Mouse (Mus musculus) CD4-positive, CD25-positive, alpha-beta regulatory T cell, adult 4 months (primary cell): ENCODE measurements around the gene Pkib. TPM values are rescaled to one million over a fixed set of nuclear protein-coding genes. Genes with fewer than 3 reads are reported as not detected.
A peak's percentile ranks its signal among the peaks of the same experiment; 100 is the strongest.

Source experiments
- ATAC-seq: one replicate; pipeline ENCODE4 v1.8.0; 2017
- polyA plus RNA-seq, 2 experiments: library from polyadenylated mRNA; unstranded; fragments of 100-300 nt; shearing (Covaris generic); gene quantifications; one replicate each; pipeline ENCODE4 v1.2.1; 2017

The Pkib gene
- polyA plus RNA-seq: 1 to 10 TPM; 1.6 to 2.1 TPM

GRCm38 (mm10) chr10:57631896-57632867 lies at the start of gene Pkib:
Pkib (plus strand) TSS chr10:57631981.
- no peak for ATAC-seq

GRCm38 (mm10) chr10:57583927-57584326 lies 47.9 kb upstream of the Pkib start:
- ATAC-seq: no peak

GRCm38 (mm10) chr10:57594266-57594665 lies 37.5 kb upstream of the Pkib start:
- no peak for ATAC-seq

DNA sequence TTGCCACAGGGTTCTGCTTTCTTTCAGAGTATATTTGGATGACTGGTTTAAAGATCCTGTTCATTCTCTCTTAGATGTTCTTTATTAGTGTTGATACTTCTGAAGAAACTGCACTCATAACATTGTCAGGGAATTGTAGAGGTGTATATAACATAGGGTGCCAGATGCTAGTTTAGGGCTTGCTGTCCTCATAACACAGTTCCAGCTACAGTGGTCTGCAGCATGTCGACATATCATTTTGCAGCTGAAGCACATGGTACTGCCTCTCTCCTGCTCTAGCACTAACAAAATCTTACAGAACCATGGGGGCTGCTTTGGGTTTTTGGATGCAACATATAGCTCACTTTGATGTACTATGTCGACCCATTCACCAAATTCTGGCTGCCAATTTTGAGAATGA lies 34.6 kb upstream of the Pkib start:
- no peak for ATAC-seq

DNA sequence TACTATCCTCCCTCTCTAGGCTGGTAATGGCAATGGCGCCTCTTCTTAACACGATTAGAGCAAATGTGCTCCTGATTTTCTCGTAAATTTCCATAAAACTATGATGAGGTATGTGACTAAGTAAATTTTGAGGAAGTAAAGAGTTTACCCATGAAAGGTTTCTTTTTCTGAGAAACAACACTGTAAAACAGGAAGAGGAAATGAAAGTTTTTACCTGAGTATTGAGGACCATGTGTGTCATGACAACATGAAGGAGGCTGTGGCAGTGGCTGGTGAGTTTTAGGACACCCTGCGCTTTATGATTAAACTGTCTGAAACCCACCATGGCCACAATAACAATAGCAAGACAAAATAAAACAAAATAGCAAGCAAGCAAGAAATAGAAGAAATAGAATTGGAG lies 28.8 kb upstream of the Pkib start:
- no peak for ATAC-seq

DNA sequence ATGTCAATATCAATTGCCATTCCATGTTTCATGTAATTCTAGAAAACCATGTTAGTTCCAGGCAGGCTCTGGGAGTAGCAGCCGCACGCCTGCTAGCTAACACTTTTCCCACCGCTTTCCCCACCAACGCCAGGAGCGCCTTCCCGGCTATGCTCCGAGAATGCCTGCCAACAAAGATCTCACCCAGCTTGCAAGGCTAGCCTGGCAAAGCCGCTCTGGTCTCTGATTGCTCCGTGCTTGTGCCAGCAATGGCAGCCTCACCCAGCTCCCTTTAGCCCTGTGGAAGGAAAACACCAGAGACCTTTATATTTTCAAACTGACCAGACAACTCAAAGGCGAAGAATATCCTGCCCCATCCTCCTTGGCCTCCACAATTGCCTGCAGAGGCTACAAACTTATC lies 8.5 kb upstream of the Pkib start:
- no peak for ATAC-seq

GRCm38 (mm10) chr10:57627773-57628172 lies 4.0 kb upstream of the Pkib start:
- no peak for ATAC-seq

DNA sequence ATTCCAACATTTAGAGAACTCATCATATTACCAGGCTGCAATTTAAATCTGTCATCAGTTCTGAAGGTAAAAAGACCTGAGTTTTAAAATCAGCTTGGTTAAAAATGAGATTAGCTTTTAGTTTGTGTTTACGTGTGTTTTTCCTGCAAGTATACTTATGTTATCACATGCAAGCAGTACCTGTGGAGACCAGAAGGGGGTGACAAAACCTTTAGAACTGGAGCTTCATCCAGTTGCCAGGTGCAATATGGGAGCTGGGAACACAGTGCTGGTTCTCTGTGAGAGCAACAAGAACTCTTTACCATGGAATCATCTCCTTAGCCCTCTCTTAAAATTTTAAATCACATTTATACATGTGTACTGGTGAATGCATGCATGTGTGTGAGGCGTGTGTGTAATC lies 1.2 kb upstream of the Pkib start:
- ATAC-seq: no peak

DNA sequence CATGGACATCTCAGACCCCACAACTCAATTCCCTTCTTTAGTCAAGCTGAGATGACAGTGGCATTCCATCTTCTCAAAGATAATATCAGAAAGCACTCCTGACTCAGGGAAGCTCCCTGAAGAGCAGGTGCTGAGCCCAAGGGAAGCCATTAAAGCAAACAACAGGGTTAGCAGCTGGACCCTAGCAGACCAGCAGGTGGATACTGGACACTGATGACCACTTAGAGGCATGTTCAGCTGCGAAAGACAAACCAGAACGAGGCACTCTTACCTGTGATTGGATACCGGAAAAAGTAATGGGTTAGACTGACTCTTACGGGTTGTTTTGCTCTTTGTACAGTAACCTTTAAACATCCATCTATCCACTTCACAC lies 1.1 kb downstream of the Pkib start:
- no peak for ATAC-seq

- no peak for ATAC-seq
Observed at GRCm38 (mm10) chr10:57636970-57637369, 5.2 kb downstream of the Pkib start.

DNA sequence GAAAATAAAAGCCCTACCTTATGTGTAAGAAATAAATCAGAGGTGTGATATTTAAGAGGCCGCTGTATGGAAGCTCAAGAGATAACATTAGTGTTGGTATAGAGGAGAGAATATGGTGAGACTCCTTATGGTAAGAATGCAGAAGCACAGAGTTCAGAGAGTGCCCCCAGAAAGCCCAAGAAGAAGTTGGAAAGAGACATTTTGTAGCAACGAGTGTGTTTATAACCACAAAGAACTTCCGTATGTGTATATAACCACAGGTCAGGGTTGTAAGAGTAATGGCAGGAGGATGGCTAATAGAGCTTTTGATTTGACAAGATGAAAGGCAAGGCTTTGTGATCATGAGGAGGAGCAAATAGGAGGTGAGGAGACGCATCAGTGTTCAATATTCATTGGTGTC lies 6.5 kb downstream of the Pkib start:
- ATAC-seq: no peak

GRCm38 (mm10) chr10:57639540-57639939 lies 7.8 kb downstream of the Pkib start:
- ATAC-seq: no peak

DNA sequence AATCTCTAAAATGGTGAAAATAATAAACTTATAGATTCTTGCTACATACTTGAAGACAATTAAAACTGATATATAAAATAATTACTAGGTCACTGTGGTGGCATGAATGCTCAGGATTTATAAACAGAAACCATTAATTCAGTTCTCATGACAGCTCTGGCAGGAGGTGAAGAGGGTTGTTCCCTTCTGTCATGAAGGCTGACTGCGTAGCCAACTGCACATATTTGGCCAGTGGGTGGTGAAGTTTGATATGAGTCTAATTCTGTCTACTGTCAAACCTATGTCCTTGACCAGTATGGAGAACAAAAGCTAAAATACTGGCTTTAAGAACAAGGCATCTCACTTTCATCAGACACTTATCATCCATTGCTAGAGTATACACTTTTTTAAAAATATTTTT lies 21.5 kb downstream of the Pkib start:
- ATAC-seq: no peak

GRCm38 (mm10) chr10:57660505-57660904 lies 28.7 kb downstream of the Pkib start:
- no peak for ATAC-seq

GRCm38 (mm10) chr10:57663758-57664157 lies 32.0 kb downstream of the Pkib start:
- ATAC-seq: no peak

GRCm38 (mm10) chr10:57664253-57664652 lies 32.5 kb downstream of the Pkib start:
- no peak for ATAC-seq

GRCm38 (mm10) chr10:57675740-57676139 lies 44.0 kb downstream of the Pkib start:
- no peak for ATAC-seq

DNA sequence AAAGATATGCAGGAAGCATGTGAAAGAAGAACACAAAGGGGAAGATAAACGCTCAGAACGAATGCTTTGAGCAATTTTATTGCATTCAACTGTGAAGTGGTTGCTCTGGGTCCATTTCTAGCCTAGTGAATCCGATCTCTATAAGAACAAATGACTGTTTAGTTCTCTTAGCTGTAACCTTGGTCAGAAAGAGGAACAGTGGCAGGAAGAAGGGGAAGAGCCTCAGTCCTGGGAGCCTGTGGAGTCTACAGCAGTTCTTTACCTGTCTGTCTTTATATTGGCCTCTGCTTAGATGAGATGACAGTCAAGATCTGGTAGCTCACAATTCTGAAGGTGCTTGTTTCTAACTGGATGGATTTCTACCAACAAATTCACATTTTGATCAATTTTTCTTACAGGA lies 56.2 kb downstream of the Pkib start:
- no peak for ATAC-seq

- no peak for ATAC-seq
Observed at GRCm38 (mm10) chr10:57690161-57690560, 58.4 kb downstream of the Pkib start.

DNA sequence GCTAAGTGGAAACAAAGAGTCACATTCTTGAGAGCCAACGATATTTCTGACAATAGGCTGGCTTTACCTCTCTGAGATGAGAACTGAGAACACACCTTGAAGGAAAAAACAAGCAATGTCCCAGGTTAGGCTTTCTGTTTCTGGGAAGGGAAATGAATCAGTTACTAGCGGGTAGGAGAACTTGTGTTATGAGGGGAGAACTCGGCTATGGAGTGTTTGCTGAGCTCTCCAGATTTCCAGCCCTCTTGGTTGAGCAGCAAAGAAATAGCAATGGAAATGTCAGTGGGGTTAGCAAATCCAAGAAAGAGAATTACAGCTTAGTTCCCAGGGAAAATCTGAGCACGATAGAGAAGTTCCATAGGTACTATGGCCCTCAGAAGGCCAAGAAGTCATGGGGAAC lies 70.5 kb downstream of the Pkib start:
- no peak for ATAC-seq

DNA sequence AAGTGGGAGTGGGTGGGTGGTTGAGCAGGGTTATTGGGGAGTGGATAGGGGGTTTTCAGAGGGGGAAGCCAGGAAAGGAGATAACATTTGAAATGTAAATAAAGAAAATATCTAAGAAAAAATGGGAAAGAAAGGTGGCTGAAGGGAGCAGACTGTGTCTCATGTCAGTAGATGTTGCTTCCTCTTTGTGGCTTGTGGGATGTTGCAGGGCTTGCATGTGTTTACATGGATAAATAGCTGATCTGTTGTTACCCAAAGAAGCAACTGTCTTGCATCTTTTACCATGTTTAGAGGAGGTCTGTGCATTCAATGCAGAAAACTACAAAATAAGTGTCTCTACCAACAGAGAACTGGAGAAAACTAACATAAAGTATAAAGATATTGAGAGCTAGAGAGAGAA lies 89.3 kb downstream of the Pkib start:
- no peak for ATAC-seq

GRCm38 (mm10) chr10:57722363-57722762 lies 90.6 kb downstream of the Pkib start:
- ATAC-seq: no peak

DNA sequence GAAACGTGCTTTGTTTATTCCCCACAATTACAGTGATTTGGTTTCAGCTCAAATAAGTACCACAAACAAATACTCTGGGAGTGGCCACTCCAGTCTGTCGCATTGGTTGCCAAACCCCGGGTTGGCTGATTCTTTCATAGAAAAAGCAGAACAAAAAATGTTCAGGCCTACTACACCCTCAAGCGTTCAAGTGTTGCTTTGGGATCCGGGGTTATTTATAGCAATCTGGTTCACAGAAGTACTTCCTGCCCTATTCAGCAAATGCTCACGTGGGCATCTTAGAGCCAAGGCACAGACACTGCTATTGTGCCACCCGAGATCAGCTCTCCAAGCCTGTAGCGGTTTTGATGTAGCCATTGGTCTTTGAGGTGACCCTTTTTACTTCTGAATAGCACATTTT lies 95.9 kb downstream of the Pkib start:
- ATAC-seq: peak; percentile 90

GRCm38 (mm10) chr10:57731672-57732071 lies 99.9 kb downstream of the Pkib start:
- no peak for ATAC-seq

GRCm38 (mm10) chr10:57740733-57741132 lies 109.0 kb downstream of the Pkib start:
- no peak for ATAC-seq
